Mouse (Mus musculus) CH12.LX (cell line): ENCODE data around the gene 4932438H23Rik. TPM values are rescaled to one million over a fixed set of nuclear protein-coding genes. Genes with fewer than 3 reads are reported as not detected.

Source experiments
- DNase-seq: peaks from one replicate; pipeline ENCODE4 v3.0.0-alpha.2; 2013; ENCODE audit errors: extremely low read depth
- H3K27ac ChIP-seq: 2 replicates; pipeline ENCODE4 v1.5.1; 2012; ENCODE audit warnings: low read depth, mild to moderate bottlenecking, control low read depth, moderate library complexity; ENCODE audit not compliant: insufficient read depth
- H3K27me3 ChIP-seq: replicated peaks from 2 replicates; pipeline ENCODE3; 2012; ENCODE audit warnings: inconsistent platforms
- H3K36me3 ChIP-seq, 2 experiments: replicated peaks in 1 of 2; 2 replicates each; pipeline versions ENCODE3 to v1.6.1; 2012; ENCODE audit warnings: inconsistent platforms in 1 of 2, low read length in 1 of 2, mild to moderate bottlenecking in 1 of 2, mixed read lengths in 1 of 2, moderate library complexity in 1 of 2; ENCODE audit not compliant: control insufficient read depth in 1 of 2, insufficient read depth in 1 of 2
- H3K4me1 ChIP-seq, 2 experiments: 2 replicates each; pipeline ENCODE4 v1.6.1; 2012; ENCODE audit warnings: inconsistent platforms in 1 of 2, moderate library complexity in 1 of 2; ENCODE audit not compliant: insufficient read depth in 2 of 2, control insufficient read depth in 1 of 2
- H3K4me2 ChIP-seq: 2 replicates; pipeline ENCODE4 v1.6.1; 2012; ENCODE audit warnings: low read depth, mild to moderate bottlenecking, control low read depth; ENCODE audit not compliant: poor library complexity, insufficient read depth, severe bottlenecking
- H3K4me3 ChIP-seq, 3 experiments: fragments of 150-350 bp in 1 of 3; sonication (generic) in 1 of 3; replicated peaks in 1 of 3; 2 replicates each; pipeline versions ENCODE3 to v1.5.1; 2011 to 2012; ENCODE audit warnings: low read depth in 2 of 3, low read length in 2 of 3, mild to moderate bottlenecking in 2 of 3, moderate library complexity in 2 of 3, control low read depth in 1 of 3, improper control_type of control experiment in 1 of 3, inconsistent platforms in 1 of 3, mixed read lengths in 1 of 3; ENCODE audit not compliant: poor library complexity in 1 of 3
- H3K79me2 ChIP-seq: replicated peaks from 2 replicates; pipeline ENCODE4 v1.6.1; 2012; ENCODE audit warnings: mild to moderate bottlenecking, moderate library complexity; ENCODE audit not compliant: control insufficient read depth, poor library complexity, insufficient read depth, severe bottlenecking; ENCODE audit errors: extremely low read depth
- H3K9ac ChIP-seq: 2 replicates; pipeline ENCODE4 v1.6.1; 2012; ENCODE audit warnings: low read depth, mild to moderate bottlenecking, control low read depth, moderate library complexity; ENCODE audit not compliant: insufficient read depth
- H3K9me3 ChIP-seq: replicated peaks from 2 replicates; pipeline ENCODE3; 2012; ENCODE audit warnings: low read length, inconsistent platforms, mixed read lengths
- CHD1 ChIP-seq: IDR thresholded peaks from 2 replicates; pipeline ENCODE4 v1.6.1; 2012; ENCODE audit warnings: low read depth, low read length, improper control_type of control experiment, inconsistent platforms
- CHD2 ChIP-seq: IDR thresholded peaks from 2 replicates; pipeline ENCODE4 v1.6.1; 2011; ENCODE audit warnings: low read length, improper control_type of control experiment
- CTCF ChIP-seq, 2 experiments: IDR thresholded peaks in 1 of 2; conservative IDR thresholded peaks in 1 of 2; 2 replicates each; pipeline ENCODE4 v1.5.1; 2011 to 2012; ENCODE audit warnings: low read depth in 2 of 2, low read length in 2 of 2, improper control_type of control experiment in 1 of 2, inconsistent platforms in 1 of 2, mild to moderate bottlenecking in 1 of 2, moderate library complexity in 1 of 2
- ETS1 ChIP-seq: conservative IDR thresholded peaks from 2 replicates; pipeline ENCODE4 v1.6.1; 2012; ENCODE audit warnings: low read depth, mild to moderate bottlenecking, inconsistent platforms, low read length, improper control_type of control experiment, moderate library complexity
- GABPA ChIP-seq: IDR thresholded peaks from 2 replicates; pipeline ENCODE4 v1.6.1; 2012; ENCODE audit warnings: low read depth, low read length, improper control_type of control experiment, inconsistent platforms; ENCODE audit not compliant: insufficient replicate concordance
- IRF4 ChIP-seq: IDR thresholded peaks from 2 replicates; pipeline ENCODE4 v1.6.1; 2014; ENCODE audit warnings: low read depth, mild to moderate bottlenecking, inconsistent platforms, low read length, improper control_type of control experiment
- JUN ChIP-seq: IDR thresholded peaks from 2 replicates; pipeline ENCODE4 v1.6.1; 2011; ENCODE audit warnings: low read depth, mild to moderate bottlenecking, low read length, improper control_type of control experiment, moderate library complexity; ENCODE audit not compliant: insufficient read depth
- KAT2A ChIP-seq: IDR thresholded peaks from 2 replicates; pipeline ENCODE4 v1.6.1; 2012; ENCODE audit warnings: low read length, improper control_type of control experiment, inconsistent platforms; ENCODE audit not compliant: insufficient replicate concordance
- NRF1 ChIP-seq: IDR thresholded peaks from 2 replicates; pipeline ENCODE4 v1.6.1; 2014; ENCODE audit warnings: low read depth, mild to moderate bottlenecking, inconsistent platforms, low read length, improper control_type of control experiment, moderate library complexity
- POLR2A ChIP-seq: IDR thresholded peaks from 2 replicates; pipeline ENCODE4 v1.6.1; 2011; ENCODE audit warnings: low read depth, mild to moderate bottlenecking, improper control_type of control experiment, low read length
- RAD21 ChIP-seq: IDR thresholded peaks from 2 replicates; pipeline ENCODE4 v1.6.1; 2011; ENCODE audit warnings: low read depth, mild to moderate bottlenecking, low read length, improper control_type of control experiment, moderate library complexity
- RCOR1 ChIP-seq: conservative IDR thresholded peaks from 2 replicates; pipeline ENCODE4 v1.6.1; 2012; ENCODE audit warnings: low read depth, mild to moderate bottlenecking, inconsistent platforms, low read length, improper control_type of control experiment
- TBP ChIP-seq: conservative IDR thresholded peaks from 2 replicates; pipeline ENCODE4 v1.6.1; 2011; ENCODE audit warnings: low read depth, low read length, improper control_type of control experiment
- TCF12 ChIP-seq: IDR thresholded peaks from 2 replicates; pipeline ENCODE4 v1.6.1; 2014; ENCODE audit warnings: low read depth, mild to moderate bottlenecking, inconsistent platforms, low read length, improper control_type of control experiment
- UBTF ChIP-seq: IDR thresholded peaks from 2 replicates; pipeline ENCODE4 v1.6.1; 2012; ENCODE audit warnings: low read depth, mild to moderate bottlenecking, inconsistent platforms, low read length, improper control_type of control experiment, moderate library complexity
- ZMIZ1 ChIP-seq: IDR thresholded peaks from 2 replicates; pipeline ENCODE4 v1.6.1; 2012; ENCODE audit warnings: low read depth, mild to moderate bottlenecking, inconsistent platforms, low read length, improper control_type of control experiment
- dilution Hi-C: fragments of 300-500 bp; cut with MboI; formaldehyde crosslinking; loops from 2 replicates; pipeline ENCODE4 v1.14.3; 2020; ENCODE audit warnings: low sequenced_read_pairs; ENCODE audit not compliant: extremely low pct_unique_long_range_greater_than_20kb, extremely low pct_ligation_motif_present
- in situ Hi-C: fragments of 300-500 bp; cut with MboI; formaldehyde crosslinking; loops from 3 replicates; pipeline ENCODE4 v1.14.3; 2019; ENCODE audit warnings: low sequenced_read_pairs, low pct_ligation_motif_present, low pct_unique_long_range_greater_than_20kb, mixed read lengths
- polyA plus RNA-seq: library from polyadenylated mRNA; unstranded; fragments of >175 nt; gene quantifications from 2 replicates; pipeline ENCODE4 v1.2.1, GENCODE M21; 2012; ENCODE audit warnings: low read depth; ENCODE audit not compliant: insufficient read length
- total RNA-seq, 2 experiments: library from RNA; depleted of rRNA; stranded (reverse); fragments of 300-350 nt in 1 of 2; fragments of >200 nt in 1 of 2; gene quantifications; 2 replicates each; pipeline ENCODE4 v1.2.3; 2012 to 2014

4932438H23Rik gene
- total and polyA plus RNA-seq, 3 experiments = not detected

- no peak overlapping the region for H3K9ac ChIP-seq
- dilution Hi-C loops = no loop called here
- in situ Hi-C loops = no loop called here
- peaks cover 32% of the 10 kb centered on the region for H3K79me2 ChIP-seq
- H3K9me3 ChIP-seq = no peaks in the 10 kb centered on the region
- TF ChIP-seq NRF1 = no peak
- no peak for TF ChIP-seq KAT2A
- TF ChIP-seq RAD21 = no peak
- no peak for TF ChIP-seq CHD2
- TF ChIP-seq TBP = no peak
- TF ChIP-seq ZMIZ1 = no peak
- no peak for TF ChIP-seq UBTF
- TF ChIP-seq CTCF (conservative IDR thresholded peaks at IDR 0.05 in 1 of 2, IDR thresholded peaks at IDR 0.05 in 1 of 2; ENCODE audit: low read depth in 2 of 2, low read length in 2 of 2) = no peak
- TF ChIP-seq CHD1 = no peak
- no peak for TF ChIP-seq RCOR1
- TF ChIP-seq IRF4 = no peak
- no peak overlapping the region for H3K4me2 ChIP-seq
- H3K4me1 ChIP-seq = peaks cover 2 to 6% of the 10 kb centered on the region in 2 experiments; a peak in 3 of 4 replicates
- H3K27me3 ChIP-seq = no peaks in the 10 kb centered on the region
- no peak for DNase-seq
- peaks cover 69 to 92% of the 10 kb centered on the region in 2 experiments for H3K36me3 ChIP-seq
- no peak overlapping the region for H3K27ac ChIP-seq
- no peak overlapping the region for H3K4me3 ChIP-seq
These were observed 59.1 kb downstream of the 4932438H23Rik start for GRCm38 (mm10) chr16:91035866-91036265.

- Histone ChIP-seq H3K4me3 (no peak overlapping the region), H3K27me3 (no peaks in the 10 kb centered on the region), H3K4me1 (peaks cover 0 to 2% of the 10 kb centered on the region in 2 experiments; a peak in 1 of 4 replicates), H3K9ac (no peak overlapping the region), H3K4me2 (no peak overlapping the region), H3K36me3 (peaks cover 65 to 94% of the 10 kb centered on the region in 2 experiments), H3K79me2 (0 out of 2 replicates have a peak, but pooled peaks cover 9% of the 10 kb centered on the region), H3K9me3 (no peaks in the 10 kb centered on the region), H3K27ac (no peak overlapping the region)
- dilution Hi-C loops = no loop called here
- in situ Hi-C loops = no loop called here
- TF ChIP-seq ETS1 (no peak), TCF12 (no peak), JUN (no peak), GABPA (no peak), POLR2A (no peak)
- DNase-seq = no peak
These were observed 64.2 kb downstream of the 4932438H23Rik start for GRCm38 (mm10) chr16:91030751-91031150.
